Mouse (Mus musculus): ENCODE measurements around the gene 4930430A15Rik.

Gene 4930430A15Rik

GRCm38 (mm10) chr2:111229502-111229901 lies at the start of gene 4930430A15Rik:
Gene 4930430A15Rik (minus strand): TSS chr2:111229602.
- DNase-seq (ENCODE audit: low spot score), result no peak

GRCm38 (mm10) chr2:111274006-111274405 lies 44.6 kb upstream of the 4930430A15Rik start, which contains the start of gene Olfr1277:
Gene Olfr1277 (minus strand): TSS chr2:111274106.
- no peak for DNase-seq (ENCODE audit: low spot score)

GRCm38 (mm10) chr2:111254216-111254615 lies 24.8 kb upstream of the 4930430A15Rik start, which contains the start of gene Olfr1276:
Gene Olfr1276 (plus strand): TSS chr2:111254516.
- no peak for DNase-seq (ENCODE audit: low spot score)

GRCm38 (mm10) chr2:111235186-111235585 lies 5.8 kb upstream of the 4930430A15Rik start, which contains the start of gene Olfr1275:
Gene Olfr1275 (minus strand): TSS chr2:111235286.
- no peak for DNase-seq (ENCODE audit: low spot score)

- no peak for DNase-seq (ENCODE audit: low spot score)
These were observed 47.3 kb downstream of the 4930430A15Rik start for GRCm38 (mm10) chr2:111182068-111182467.

GRCm38 (mm10) chr2:111152836-111153235 lies 76.6 kb downstream of the 4930430A15Rik start, which contains the start of gene Gm15130:
Gene Gm15130 (minus strand): TSS chr2:111152936.
- no peak for DNase-seq (ENCODE audit: low spot score)

- DNase-seq (ENCODE audit: low spot score), result peak; percentile 14
These were observed 93.7 kb downstream of the 4930430A15Rik start for GRCm38 (mm10) chr2:111135739-111136138.
